In genomic region chr2:156297653-156298052, GRCm38 (mm10) we compare ENCODE assay signal across 11 mouse cellular contexts. TPM values are rescaled to one million over a fixed set of nuclear protein-coding genes. Genes with fewer than 3 reads are reported as not detected.
DNase-seq lines count a peak whose midpoint lies in the region; ATAC-seq and TF ChIP-seq lines count a peak whose summit lies in the region.
"Had no signal": no experiment of that assay in that cellular context is flagged by ENCODE, and none has a peak within 500 bp of the region (broad histone marks: within the 10 kb centered on the region; RNA-seq: fewer than 3 reads in every experiment).

No protein-coding gene starts in this region.

- WGBS in heart, embryonic 10.5 days, result 60% methylated on average over 3 of the region's 3 CpGs
- WGBS in intestine, embryonic 16.5 days, result 50% methylated on average over 3 of the region's 3 CpGs
- WGBS in stomach, postnatal 0 days, result 42% methylated on average over 3 of the region's 3 CpGs

- no peak overlapping the region for H3K4me2 ChIP-seq in intestine, embryonic 16.5 days (ENCODE audit: low read depth, low read length)
- H3K4me2 ChIP-seq in stomach, postnatal 0 days (replicated peaks; ENCODE audit: low read depth), result no peak overlapping the region

- TF ChIP-seq CTCF in stomach, postnatal 0 days (IDR thresholded peaks at IDR 0.05; ENCODE audit: low read depth), result peak; percentile 38

- H3K4me1 ChIP-seq in heart, embryonic 10.5 days, result peaks cover 10% of the 10 kb centered on the region; the same call in 1 of the 2 replicates
- peaks cover 12% of the 10 kb centered on the region for H3K4me1 ChIP-seq in intestine, embryonic 16.5 days (ENCODE audit: control insufficient read depth, insufficient read depth, low read length)
- no peaks in the 10 kb centered on the region for H3K4me1 ChIP-seq in stomach, postnatal 0 days (replicated peaks; ENCODE audit: control insufficient read depth, insufficient read depth)

- DNase-seq in heart, adult 18-20 months, result peak; percentile 60 to 65
- DNase-seq in heart, embryonic 10.5 days (ENCODE audit: low spot score), result no peak
- peak; percentile 56 for DNase-seq in testis, postnatal 10 days (ENCODE audit: low spot score)
- no peak for DNase-seq in testis, postnatal 14 days (ENCODE audit: low spot score)
- DNase-seq in stomach, postnatal 0 days (ENCODE audit: low spot score), result peak; percentile 29
- no peak for DNase-seq in cerebellum, adult 9-11 months
- DNase-seq in layer of hippocampus, adult 11-12 months (ENCODE audit: low spot score), result no peak
- DNase-seq: adrenal gland, postnatal 36 days; cerebellum, adult 2 months had no signal

- H3K9ac ChIP-seq in intestine, embryonic 16.5 days (ENCODE audit: low read depth, low read length), result no peak overlapping the region
- no peak overlapping the region for H3K9ac ChIP-seq in stomach, postnatal 0 days (ENCODE audit: low read length)

- H3K9me3 ChIP-seq in heart, embryonic 10.5 days, result no peaks in the 10 kb centered on the region
- no peaks in the 10 kb centered on the region for H3K9me3 ChIP-seq in intestine, embryonic 16.5 days (ENCODE audit: control insufficient read depth, low read length)
- no peaks in the 10 kb centered on the region for H3K9me3 ChIP-seq in stomach, postnatal 0 days (ENCODE audit: control insufficient read depth, low read length)

- ATAC-seq in intestine, embryonic 16.5 days, result peak; percentile 43
- ATAC-seq in stomach, postnatal 0 days (ENCODE audit: low FRiP score, low TSS enrichment), result no peak

- peaks cover 86% of the 10 kb centered on the region for H3K36me3 ChIP-seq in heart, embryonic 10.5 days
- peaks cover 4% of the 10 kb centered on the region; the same call in 1 of the 2 replicates for H3K36me3 ChIP-seq in intestine, embryonic 16.5 days (ENCODE audit: control insufficient read depth, insufficient read depth, low read length)
- H3K36me3 ChIP-seq in stomach, postnatal 0 days (ENCODE audit: control insufficient read depth, insufficient read depth, low read length), result peaks cover 5% of the 10 kb centered on the region; the same call in 1 of the 2 replicates

- no peak overlapping the region for H3K27ac ChIP-seq in heart, embryonic 10.5 days
- H3K27ac ChIP-seq in intestine, embryonic 16.5 days (ENCODE audit: low read length), result no peak overlapping the region
- H3K27ac ChIP-seq in stomach, postnatal 0 days (replicated peaks), result no peak overlapping the region
- H3K27ac ChIP-seq: macrophage had no signal

- H3K27me3 ChIP-seq in heart, embryonic 10.5 days (ENCODE audit: insufficient read depth, poor library complexity, severe bottlenecking), result no peaks in the 10 kb centered on the region
- H3K27me3 ChIP-seq in intestine, embryonic 16.5 days (replicated peaks; ENCODE audit: control insufficient read depth, insufficient read depth, low read length), result no peaks in the 10 kb centered on the region
- H3K27me3 ChIP-seq in stomach, postnatal 0 days (ENCODE audit: control insufficient read depth, insufficient read depth, low read length), result no peaks in the 10 kb centered on the region

- TF ChIP-seq EP300 in stomach, postnatal 0 days (optimal IDR thresholded peaks at IDR 0.05), result no peak

- H3K4me3 ChIP-seq in heart, embryonic 10.5 days, result no peak overlapping the region
- H3K4me3 ChIP-seq in intestine, embryonic 16.5 days (ENCODE audit: low read length), result no peak overlapping the region
- no peak overlapping the region for H3K4me3 ChIP-seq in stomach, postnatal 0 days (ENCODE audit: low read depth, low read length)

RNA-seq across cellular contexts. Expression of gene Cnbd2, which starts 14.4 kb away (rescaled TPM):
- under 1 TPM; 0.62 to 0.69 TPM for total RNA-seq in heart, adult 18-20 months (2021)
- polyA plus RNA-seq in heart, embryonic 10.5 days (2016; fragmentation: Nextera tagmentation; extraction: Ambion mirVana), result 2.3 TPM in 2 replicates
- 4.2 and 4.5 TPM in 2 replicates for polyA plus RNA-seq in intestine, embryonic 16.5 days (2015; fragmentation: Nextera tagmentation; extraction: Ambion mirVana)
- 6.1 and 6.3 TPM in 2 replicates for polyA plus RNA-seq in stomach, postnatal 0 days (2015; fragmentation: Nextera tagmentation; extraction: Ambion mirVana)

RNA-seq across cellular contexts. Expression of gene Scand1, which starts 14.9 kb away (rescaled TPM):
- 10 to 100 TPM; 80.0 to 86.3 TPM for total RNA-seq in heart, adult 18-20 months (2021)
- 50.8 and 60.3 TPM in 2 replicates for polyA plus RNA-seq in heart, embryonic 10.5 days (2016; fragmentation: Nextera tagmentation; extraction: Ambion mirVana)
- polyA plus RNA-seq in intestine, embryonic 16.5 days (2015; fragmentation: Nextera tagmentation; extraction: Ambion mirVana), result 48.9 and 56.6 TPM in 2 replicates
- polyA plus RNA-seq in stomach, postnatal 0 days (2015; fragmentation: Nextera tagmentation; extraction: Ambion mirVana), result 116 TPM in 2 replicates

Comparison
In these comparisons a context has a peak if more than half of its experiments do, and no peak if none do; other contexts are left out.
1. DNase-seq: peak in heart, adult 18-20 months (2 of 2), testis, postnatal 10 days (single experiment) and stomach, postnatal 0 days (single experiment); none in heart, embryonic 10.5 days (single experiment), testis, postnatal 14 days (single experiment), cerebellum, adult 9-11 months (single experiment) and layer of hippocampus, adult 11-12 months (single experiment).